Comparison of ENCODE assay signal across 9 mouse cellular contexts in genomic region chr17:27511865-27512618, GRCm38 (mm10). TPM values are rescaled to one million over a fixed set of nuclear protein-coding genes. Genes with fewer than 3 reads are reported as not detected.
DNase-seq lines count a peak whose midpoint lies in the region; ATAC-seq and TF ChIP-seq lines count a peak whose summit lies in the region.
"Had no signal": no experiment of that assay in that cellular context is flagged by ENCODE, and none has a peak within 500 bp of the region (broad histone marks: within the 10 kb centered on the region; RNA-seq: fewer than 3 reads in every experiment).

No protein-coding gene starts in this region.

- no peaks in the 10 kb centered on the region for H3K36me3 ChIP-seq in heart, adult 2 months (ENCODE audit: control insufficient read depth, insufficient read depth, low read length)
- H3K36me3 ChIP-seq in C2C12 (ENCODE audit: control insufficient read depth, insufficient read depth) = no peaks in the 10 kb centered on the region
- no peaks in the 10 kb centered on the region for H3K36me3 ChIP-seq in intestine, embryonic 14.5 days (ENCODE audit: control insufficient read depth, insufficient read depth, low read length)
- H3K36me3 ChIP-seq in neural tube, embryonic 13.5 days = no peaks in the 10 kb centered on the region

- peak overlapping the region; percentile 98 for H3K4me2 ChIP-seq in intestine, embryonic 14.5 days (ENCODE audit: low read length)
- H3K4me2 ChIP-seq in neural tube, embryonic 13.5 days = peak overlapping the region; percentile 93

- TF ChIP-seq CTCF in heart, adult 2 months (IDR thresholded peaks at IDR 0.05) = 0 out of 2 replicates have a peak, but pooled peaks have one; percentile 1
- no peak for TF ChIP-seq CTCF in C2C12 (IDR thresholded peaks at IDR 0.05; ENCODE audit: control insufficient read depth, insufficient read depth, insufficient read length)

- ATAC-seq in intestine, embryonic 14.5 days (replicated peaks; ENCODE audit: low FRiP score, low TSS enrichment, low read depth) = no peak
- peak; percentile 16 for ATAC-seq in neural tube, embryonic 13.5 days (ENCODE audit: low read depth)

- H3K4me1 ChIP-seq in heart, adult 2 months (ENCODE audit: control insufficient read depth, insufficient read depth, low read length) = no peaks in the 10 kb centered on the region
- peaks cover 12% of the 10 kb centered on the region; the same call in 1 of the 2 replicates for H3K4me1 ChIP-seq in intestine, embryonic 14.5 days (replicated peaks; ENCODE audit: control insufficient read depth, insufficient read depth, low read length)
- H3K4me1 ChIP-seq in neural tube, embryonic 13.5 days (replicated peaks) = peaks cover 39% of the 10 kb centered on the region

- H3K4me3 ChIP-seq in heart, adult 2 months = peak overlapping the region; percentile 37
- peak overlapping the region; percentile 11 for H3K4me3 ChIP-seq in C2C12 (ENCODE audit: insufficient read depth, poor library complexity, severe bottlenecking)
- H3K4me3 ChIP-seq in intestine, embryonic 14.5 days (ENCODE audit: low read depth, low read length) = peak overlapping the region; percentile 52
- H3K4me3 ChIP-seq in neural tube, embryonic 13.5 days = peak overlapping the region; percentile 59

- H3K27ac ChIP-seq in heart, adult 2 months = no peak overlapping the region
- H3K27ac ChIP-seq in intestine, embryonic 14.5 days (ENCODE audit: low read depth) = no peak overlapping the region
- H3K27ac ChIP-seq in neural tube, embryonic 13.5 days (replicated peaks) = peak overlapping the region; percentile 42; the same call in 1 of the 2 replicates

- no peak for TF ChIP-seq POLR2A in heart, adult 2 months (IDR thresholded peaks at IDR 0.05; ENCODE audit: insufficient read depth, low read depth, low read length)

- H3K9me3 ChIP-seq in intestine, embryonic 14.5 days (ENCODE audit: control insufficient read depth, low read length) = no peaks in the 10 kb centered on the region
- no peaks in the 10 kb centered on the region for H3K9me3 ChIP-seq in neural tube, embryonic 13.5 days

- 3% methylated on average over 64 of the region's 64 CpGs for WGBS in heart, adult 2 months
- 1% methylated on average over 62 of the region's 64 CpGs for WGBS in intestine, embryonic 14.5 days
- 1% methylated on average over 64 of the region's 64 CpGs for WGBS in neural tube, embryonic 13.5 days

- peaks cover 18% of the 10 kb centered on the region for H3K27me3 ChIP-seq in heart, adult 2 months (ENCODE audit: control insufficient read depth, insufficient read depth, low read length)
- H3K27me3 ChIP-seq in C2C12 (ENCODE audit: control insufficient read depth, insufficient read depth, insufficient read length) = peaks cover 99% of the 10 kb centered on the region
- peaks cover 87% of the 10 kb centered on the region for H3K27me3 ChIP-seq in intestine, embryonic 14.5 days (replicated peaks; ENCODE audit: control insufficient read depth, insufficient read depth, low read length)
- peaks cover 74% of the 10 kb centered on the region for H3K27me3 ChIP-seq in neural tube, embryonic 13.5 days

- no peak overlapping the region for H3K9ac ChIP-seq in heart, adult 2 months (ENCODE audit: low read depth, low read length)
- H3K9ac ChIP-seq in intestine, embryonic 14.5 days (ENCODE audit: low read length) = no peak overlapping the region
- H3K9ac ChIP-seq in neural tube, embryonic 13.5 days = peak overlapping the region; percentile 83

- H3ac ChIP-seq in C2C12 (ENCODE audit: control insufficient read depth, insufficient read length, low read depth) = no peak overlapping the region

- DNase-seq in heart, adult 2 months = peak in 1 of 2 experiments; percentile 25
- DNase-seq in heart, postnatal 10 days = no peak
- DNase-seq in cerebellum, postnatal 36 days = peak; percentile 79 to 89
- peak; percentile 63 for DNase-seq in intestine, embryonic 14.5 days (ENCODE audit: low spot score)
- DNase-seq in gastrocnemius, postnatal 4 days (ENCODE audit: low spot score in 2 of 2) = no peak
- DNase-seq in kidney, adult 9 months = no peak

- H3K79me2 ChIP-seq in heart, adult 2 months (replicated peaks; ENCODE audit: control insufficient read depth, insufficient read depth, low read length) = no peaks in the 10 kb centered on the region
- no peaks in the 10 kb centered on the region for H3K79me2 ChIP-seq in C2C12 (ENCODE audit: control insufficient read depth, insufficient read depth)

- H3K79me3 ChIP-seq in C2C12 (ENCODE audit: low read depth) = no peaks in the 10 kb centered on the region

- intact Hi-C loops in heart, adult 2 months (cut with DNase I) = loop anchor here (5.0 kb wide), 2 partner anchors 255 to 300 kb away; no protein-coding TSS in a partner anchor
- intact Hi-C loops in heart, postnatal 10 days (cut with DNase I) = loop anchor here (5.0 kb wide), 2 partner anchors 125 to 255 kb away; no protein-coding TSS in a partner anchor

- no peak for TF ChIP-seq EP300 in heart, adult 2 months (IDR thresholded peaks at IDR 0.05; ENCODE audit: insufficient read depth, low read depth, low read length)

TF ChIP-seq in C2C12, 6 proteins besides CTCF, POLR2A, EP300 and RAD21:
- TF ChIP-seq MYOD1 (IDR thresholded peaks at IDR 0.05; ENCODE audit: control insufficient read depth, insufficient read length, low read depth) (no peak), MYOG (IDR thresholded peaks at IDR 0.05; ENCODE audit: control insufficient read depth, extremely low read depth, insufficient read length) (no peak), FOSL1 (IDR thresholded peaks at IDR 0.05; ENCODE audit: insufficient read depth, low read length, poor library complexity, severe bottlenecking) (no peak), CEBPB (IDR thresholded peaks at IDR 0.05; ENCODE audit: low read depth) (no peak), MAX (IDR thresholded peaks at IDR 0.05) (no peak)

RNA-seq across cellular contexts. Expression of gene Grm4, which starts 9.2 kb away (rescaled TPM):
- under 1 TPM; 0.13 to 0.16 TPM for total RNA-seq in heart, adult 2 months (2021)
- 0.47 and 0.53 TPM in 2 replicates for polyA plus RNA-seq in heart, adult 2 months (2012; rRNA removed)
- under 1 TPM in 1 of 2 experiments, not detected in 1; 0.20 TPM for total RNA-seq in heart, postnatal 10 days (2021)
- not detected for polyA plus RNA-seq in C2C12 (2012; fragmentation: generic; extraction: Trizol)
- polyA plus RNA-seq in intestine, embryonic 14.5 days (2014; fragmentation: Nextera tagmentation; extraction: Ambion mirVana) = 0.20 and 0.22 TPM in 2 replicates
- polyA plus RNA-seq in neural tube, embryonic 13.5 days (2015; fragmentation: Nextera tagmentation; extraction: Ambion mirVana) = 3.5 and 4.3 TPM in 2 replicates
- total RNA-seq in gastrocnemius, postnatal 4 days (2021) = under 1 TPM; 0.29 to 0.39 TPM
- total RNA-seq: MEL had no signal

RNA-seq across cellular contexts. Expression of gene Hmga1, which starts 44.3 kb away (rescaled TPM):
- total RNA-seq in heart, adult 2 months (2021) = 10 to 100 TPM; 47.5 to 48.2 TPM
- polyA plus RNA-seq in heart, adult 2 months (2012; rRNA removed) = 73.8 and 78.0 TPM in 2 replicates
- total RNA-seq in heart, postnatal 10 days (2021) = 10 to 100 TPM; 42.5 to 47.3 TPM
- polyA plus RNA-seq in C2C12 (2012; fragmentation: generic; extraction: Trizol) = 397 TPM
- 384 and 389 TPM in 2 replicates for polyA plus RNA-seq in intestine, embryonic 14.5 days (2014; fragmentation: Nextera tagmentation; extraction: Ambion mirVana)
- polyA plus RNA-seq in neural tube, embryonic 13.5 days (2015; fragmentation: Nextera tagmentation; extraction: Ambion mirVana) = 121 and 127 TPM in 2 replicates
- 10 to 100 TPM; 48.5 to 51.3 TPM for total RNA-seq in gastrocnemius, postnatal 4 days (2021)

RNA-seq across cellular contexts. Expression of gene AI413582, which starts 53.5 kb away (rescaled TPM):
- total RNA-seq in heart, adult 2 months (2021) = 1 to 10 TPM; 9.1 TPM
- 14.1 and 22.4 TPM in 2 replicates for polyA plus RNA-seq in heart, adult 2 months (2012; rRNA removed)
- 10 to 100 TPM; 10.2 to 11.2 TPM for total RNA-seq in heart, postnatal 10 days (2021)
- polyA plus RNA-seq in C2C12 (2012; fragmentation: generic; extraction: Trizol) = 37.9 TPM
- polyA plus RNA-seq in intestine, embryonic 14.5 days (2014; fragmentation: Nextera tagmentation; extraction: Ambion mirVana) = 37.1 and 37.4 TPM in 2 replicates
- polyA plus RNA-seq in neural tube, embryonic 13.5 days (2015; fragmentation: Nextera tagmentation; extraction: Ambion mirVana) = 41.3 and 46.0 TPM in 2 replicates
- 1 to 10 TPM; 5.4 to 7.0 TPM for total RNA-seq in gastrocnemius, postnatal 4 days (2021)

Comparison
In these comparisons a context has a peak if more than half of its experiments do, and no peak if none do; other contexts are left out.
1. DNase-seq: peak in cerebellum, postnatal 36 days (2 of 2) and intestine, embryonic 14.5 days (single experiment); none in heart, postnatal 10 days (0 of 2), gastrocnemius, postnatal 4 days (0 of 2) and kidney, adult 9 months (single experiment).
2. Peak in every context shown above with its lines, with median percentiles within 50 percentile points of each other: H3K4me3 ChIP-seq.